Comparison of ENCODE assay signal across 8 mouse cellular contexts in genomic region chr10:79767372-79768244, GRCm38 (mm10). TPM values are rescaled to one million over a fixed set of nuclear protein-coding genes. Genes with fewer than 3 reads are reported as not detected.
DNase-seq lines count a peak whose midpoint lies in the region; ATAC-seq and TF ChIP-seq lines count a peak whose summit lies in the region.

No protein-coding gene starts in this region.

- H3K9me3 ChIP-seq in embryonic facial prominence, embryonic 13.5 days: peaks cover 6% of the 10 kb centered on the region; the same call in 1 of the 2 replicates
- H3K9me3 ChIP-seq in limb, embryonic 12.5 days: peaks cover 5% of the 10 kb centered on the region
- H3K9me3 ChIP-seq in midbrain, embryonic 14.5 days (ENCODE audit: control insufficient read depth, low read length): no peaks in the 10 kb centered on the region

- H3K27ac ChIP-seq in embryonic facial prominence, embryonic 13.5 days: peak overlapping the region; percentile 91
- H3K27ac ChIP-seq in kidney, adult 2 months (ENCODE audit: insufficient read depth, low read depth, low read length): peak overlapping the region; percentile 75
- H3K27ac ChIP-seq in limb, embryonic 12.5 days: peak overlapping the region; percentile 93
- peak overlapping the region; percentile 92 for H3K27ac ChIP-seq in midbrain, embryonic 14.5 days (replicated peaks; ENCODE audit: low read depth, low read length)

- peak; percentile 70 to 77 for DNase-seq in thymus, adult 18-20 months
- DNase-seq in thymus, postnatal 0 days (ENCODE audit: low spot score): no peak
- DNase-seq in heart, adult 18-20 months: peak; percentile 93 to 94
- DNase-seq in kidney, adult 2 months: peak; percentile 94
- peak; percentile 96 for DNase-seq in midbrain, embryonic 14.5 days
- DNase-seq in spleen, postnatal 4 days (ENCODE audit: low spot score in 2 of 2): peak; percentile 78 to 86

- H3K4me2 ChIP-seq in embryonic facial prominence, embryonic 13.5 days: peak overlapping the region; percentile 86
- H3K4me2 ChIP-seq in limb, embryonic 12.5 days: peak overlapping the region; percentile 78
- H3K4me2 ChIP-seq in midbrain, embryonic 14.5 days (ENCODE audit: low read length): peak overlapping the region; percentile 97

- H3K4me3 ChIP-seq in embryonic facial prominence, embryonic 13.5 days: peak overlapping the region; percentile 94
- peak overlapping the region; percentile 66 for H3K4me3 ChIP-seq in kidney, adult 2 months (ENCODE audit: insufficient read depth, low read depth, low read length)
- peak overlapping the region; percentile 92 for H3K4me3 ChIP-seq in limb, embryonic 12.5 days (replicated peaks)
- H3K4me3 ChIP-seq in midbrain, embryonic 14.5 days (replicated peaks; ENCODE audit: low read depth, low read length): peak overlapping the region; percentile 91

- TF ChIP-seq POLR2A in kidney, adult 2 months (IDR thresholded peaks at IDR 0.05; ENCODE audit: low read depth, low read length): no peak

- peaks cover 36% of the 10 kb centered on the region for H3K4me1 ChIP-seq in embryonic facial prominence, embryonic 13.5 days
- peaks cover 22% of the 10 kb centered on the region for H3K4me1 ChIP-seq in kidney, adult 2 months (ENCODE audit: control insufficient read depth, insufficient read depth, low read length)
- H3K4me1 ChIP-seq in limb, embryonic 12.5 days (replicated peaks): peaks cover 27% of the 10 kb centered on the region
- H3K4me1 ChIP-seq in midbrain, embryonic 14.5 days (ENCODE audit: control insufficient read depth, insufficient read depth, low read length): peaks cover 24% of the 10 kb centered on the region

- 11% methylated on average over 40 of the region's 40 CpGs for WGBS in embryonic facial prominence, embryonic 13.5 days
- WGBS in kidney, adult 2 months: 9% methylated on average over 40 of the region's 40 CpGs
- 13% methylated on average over 40 of the region's 40 CpGs for WGBS in limb, embryonic 12.5 days
- 10% methylated on average over 40 of the region's 40 CpGs for WGBS in midbrain, embryonic 14.5 days

- peaks cover 9% of the 10 kb centered on the region for H3K27me3 ChIP-seq in embryonic facial prominence, embryonic 13.5 days
- H3K27me3 ChIP-seq in kidney, adult 2 months (replicated peaks; ENCODE audit: control insufficient read depth, insufficient read depth, low read length): no peaks in the 10 kb centered on the region
- no peaks in the 10 kb centered on the region for H3K27me3 ChIP-seq in limb, embryonic 12.5 days
- no peaks in the 10 kb centered on the region for H3K27me3 ChIP-seq in midbrain, embryonic 14.5 days (ENCODE audit: control insufficient read depth, insufficient read depth, low read length)

- H3K9ac ChIP-seq in embryonic facial prominence, embryonic 13.5 days: peak overlapping the region; percentile 97
- no peak overlapping the region for H3K9ac ChIP-seq in limb, embryonic 12.5 days (replicated peaks)
- H3K9ac ChIP-seq in midbrain, embryonic 14.5 days (replicated peaks; ENCODE audit: low read length): peak overlapping the region; percentile 84; the same call in 1 of the 2 replicates

- peaks cover under 1% of the 10 kb centered on the region; the same call in 1 of the 2 replicates for H3K36me3 ChIP-seq in embryonic facial prominence, embryonic 13.5 days
- no peaks in the 10 kb centered on the region for H3K36me3 ChIP-seq in kidney, adult 2 months (ENCODE audit: control insufficient read depth, insufficient read depth, low read length)
- H3K36me3 ChIP-seq in limb, embryonic 12.5 days: peaks cover 8% of the 10 kb centered on the region
- no peaks in the 10 kb centered on the region; the same call in 1 of the 2 replicates for H3K36me3 ChIP-seq in midbrain, embryonic 14.5 days (ENCODE audit: control insufficient read depth, insufficient read depth, low read length)

- no peak for TF ChIP-seq CTCF in kidney, adult 2 months (conservative IDR thresholded peaks at IDR 0.05; ENCODE audit: insufficient read depth, insufficient read length, low read depth, low read length)

- ATAC-seq in embryonic facial prominence, embryonic 13.5 days (ENCODE audit: insufficient number of reproducible peaks, insufficient read depth, low FRiP score, low TSS enrichment, low read depth): peak; percentile 78
- ATAC-seq in limb, embryonic 12.5 days (ENCODE audit: insufficient number of reproducible peaks, insufficient read depth, low FRiP score, low TSS enrichment, low read depth): peak; percentile 81
- ATAC-seq in midbrain, embryonic 14.5 days (ENCODE audit: low FRiP score, low TSS enrichment): peak; percentile 87

RNA-seq across cellular contexts. Expression of gene Rnf126, which starts 0.9 kb away (rescaled TPM):
- polyA plus RNA-seq in thymus, postnatal 0 days (2015; fragmentation: Nextera tagmentation; extraction: Ambion mirVana): 74.1 and 80.0 TPM in 2 replicates
- polyA plus RNA-seq in embryonic facial prominence, embryonic 13.5 days (2015; fragmentation: Nextera tagmentation; extraction: Ambion mirVana): 79.2 and 96.5 TPM in 2 replicates
- total RNA-seq in heart, adult 18-20 months (2021): 10 to 100 TPM; 22.0 to 23.1 TPM
- 90.2 and 122 TPM in 2 replicates for polyA plus RNA-seq in kidney, adult 2 months (2012; rRNA removed)
- 108 and 113 TPM in 2 replicates for polyA plus RNA-seq in limb, embryonic 12.5 days (2016; fragmentation: Nextera tagmentation; extraction: Ambion mirVana)
- polyA plus RNA-seq in midbrain, embryonic 14.5 days (2014; fragmentation: Nextera tagmentation; extraction: Ambion mirVana): 92.8 and 94.6 TPM in 2 replicates

RNA-seq across cellular contexts. Expression of gene Fstl3, which starts 9.5 kb away (rescaled TPM):
- 5.4 and 6.0 TPM in 2 replicates for polyA plus RNA-seq in thymus, postnatal 0 days (2015; fragmentation: Nextera tagmentation; extraction: Ambion mirVana)
- 7.5 and 8.3 TPM in 2 replicates for polyA plus RNA-seq in embryonic facial prominence, embryonic 13.5 days (2015; fragmentation: Nextera tagmentation; extraction: Ambion mirVana)
- 1 to 10 TPM; 3.5 to 4.5 TPM for total RNA-seq in heart, adult 18-20 months (2021)
- 17.0 and 24.1 TPM in 2 replicates for polyA plus RNA-seq in kidney, adult 2 months (2012; rRNA removed)
- polyA plus RNA-seq in limb, embryonic 12.5 days (2016; fragmentation: Nextera tagmentation; extraction: Ambion mirVana): 3.0 and 4.0 TPM in 2 replicates
- 0.80 and 1.5 TPM in 2 replicates for polyA plus RNA-seq in midbrain, embryonic 14.5 days (2014; fragmentation: Nextera tagmentation; extraction: Ambion mirVana)

RNA-seq across cellular contexts. Expression of gene Fgf22, which starts 12.7 kb away (rescaled TPM):
- polyA plus RNA-seq in thymus, postnatal 0 days (2015; fragmentation: Nextera tagmentation; extraction: Ambion mirVana): 0.23 TPM in 1 of 2 replicates, not detected in the other
- 0.54 and 0.80 TPM in 2 replicates for polyA plus RNA-seq in embryonic facial prominence, embryonic 13.5 days (2015; fragmentation: Nextera tagmentation; extraction: Ambion mirVana)
- not detected for total RNA-seq in heart, adult 18-20 months (2021)
- polyA plus RNA-seq in kidney, adult 2 months (2012; rRNA removed): not detected in 2 replicates
- 0.24 and 0.60 TPM in 2 replicates for polyA plus RNA-seq in limb, embryonic 12.5 days (2016; fragmentation: Nextera tagmentation; extraction: Ambion mirVana)
- polyA plus RNA-seq in midbrain, embryonic 14.5 days (2014; fragmentation: Nextera tagmentation; extraction: Ambion mirVana): 0.87 and 1.0 TPM in 2 replicates

RNA-seq across cellular contexts. Expression of gene Polrmt, which starts 21.2 kb away (rescaled TPM):
- polyA plus RNA-seq in thymus, postnatal 0 days (2015; fragmentation: Nextera tagmentation; extraction: Ambion mirVana): 35.2 and 39.5 TPM in 2 replicates
- polyA plus RNA-seq in embryonic facial prominence, embryonic 13.5 days (2015; fragmentation: Nextera tagmentation; extraction: Ambion mirVana): 42.8 and 50.9 TPM in 2 replicates
- 10 to 100 TPM; 46.3 to 49.5 TPM for total RNA-seq in heart, adult 18-20 months (2021)
- 66.3 and 77.9 TPM in 2 replicates for polyA plus RNA-seq in kidney, adult 2 months (2012; rRNA removed)
- polyA plus RNA-seq in limb, embryonic 12.5 days (2016; fragmentation: Nextera tagmentation; extraction: Ambion mirVana): 54.0 and 54.1 TPM in 2 replicates
- 35.9 and 39.8 TPM in 2 replicates for polyA plus RNA-seq in midbrain, embryonic 14.5 days (2014; fragmentation: Nextera tagmentation; extraction: Ambion mirVana)

RNA-seq across cellular contexts. Expression of gene Prss57, which starts 23.2 kb away (rescaled TPM):
- polyA plus RNA-seq in thymus, postnatal 0 days (2015; fragmentation: Nextera tagmentation; extraction: Ambion mirVana): 31.6 and 32.5 TPM in 2 replicates
- not detected in 2 replicates for polyA plus RNA-seq in embryonic facial prominence, embryonic 13.5 days (2015; fragmentation: Nextera tagmentation; extraction: Ambion mirVana)
- not detected for total RNA-seq in heart, adult 18-20 months (2021)
- 0.03 and 0.08 TPM in 2 replicates for polyA plus RNA-seq in kidney, adult 2 months (2012; rRNA removed)
- polyA plus RNA-seq in limb, embryonic 12.5 days (2016; fragmentation: Nextera tagmentation; extraction: Ambion mirVana): not detected in 2 replicates
- 0.30 TPM in 1 of 2 replicates, not detected in the other for polyA plus RNA-seq in midbrain, embryonic 14.5 days (2014; fragmentation: Nextera tagmentation; extraction: Ambion mirVana)
